Mouse (Mus musculus) right cerebral cortex, postnatal 14 days (tissue): ENCODE measurements around the gene Jak3.
"Not testable (repeated sequence)": the region's sequence is repeated elsewhere in the genome, so short reads cannot be mapped to it uniquely, and the experiment has no call there.

Experiments
- DNase-seq: peaks from one replicate; pipeline ENCODE4 v3.0.0; 2022

Jak3 gene

DNA sequence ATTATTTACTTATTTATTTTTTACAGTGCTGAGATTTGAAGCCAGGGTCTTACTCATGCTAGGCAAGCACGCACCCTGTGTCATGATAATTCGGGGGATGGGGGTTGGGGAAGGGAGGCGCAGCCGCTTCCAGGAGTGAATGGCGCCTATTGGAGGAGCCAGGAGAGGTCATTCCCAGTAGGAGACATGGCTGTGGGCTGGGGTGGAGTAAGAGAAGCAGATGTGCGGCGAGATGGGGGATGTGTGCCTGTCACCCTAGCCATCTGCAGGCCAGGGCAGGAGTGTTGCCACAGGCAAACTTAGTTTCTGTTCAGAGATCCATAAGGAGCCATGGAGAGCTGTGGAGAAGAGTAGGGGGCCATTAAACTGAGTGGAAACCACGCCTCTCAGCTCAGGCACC lies 11.5 kb downstream of the Jak3 start:
- no peak for DNase-seq

DNA sequence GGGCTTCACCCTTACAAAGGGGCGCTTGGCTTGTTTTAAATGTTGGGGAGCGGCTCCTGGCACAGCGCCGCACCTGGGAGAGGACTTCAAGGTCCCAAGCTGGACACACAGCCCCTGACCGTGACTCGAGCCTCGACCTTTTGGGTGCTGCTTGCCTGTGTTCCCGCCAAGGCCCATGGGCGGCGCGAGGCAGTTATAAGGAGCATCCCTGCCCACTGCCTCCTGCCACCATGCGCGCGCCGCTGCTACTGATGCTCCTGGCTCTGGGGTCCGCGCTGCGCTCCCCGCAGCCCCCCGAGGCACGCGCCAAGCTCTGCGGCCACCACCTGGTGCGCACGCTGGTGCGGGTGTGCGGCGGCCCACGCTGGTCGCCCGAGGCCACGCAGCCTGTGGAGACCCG lies 12.9 kb downstream of the Jak3 start, which contains the start of gene Insl3:
Insl3 (plus strand) TSS at position 187 of the 400 bp plus-strand sequence.
- DNase-seq: no peak

DNA sequence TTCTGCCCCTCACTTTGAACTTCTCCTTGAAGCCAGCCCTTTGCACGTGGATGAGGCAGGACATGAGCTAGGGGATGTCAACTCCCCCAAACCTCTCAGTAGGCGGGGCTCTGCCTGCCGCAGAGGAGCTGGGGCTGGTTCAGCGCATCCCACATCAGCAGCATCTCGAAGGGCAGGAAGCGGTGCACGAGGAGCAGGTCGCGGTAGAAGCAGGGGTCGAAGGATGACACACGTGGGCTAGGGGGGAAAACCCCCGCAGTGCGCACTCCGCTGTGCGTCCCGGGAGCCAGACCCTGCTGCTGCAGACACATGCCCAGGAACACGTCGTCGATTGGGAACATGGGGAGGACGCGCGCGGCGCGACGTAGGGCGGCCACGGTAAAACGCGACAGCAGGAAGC lies 16.4 kb downstream of the Jak3 start:
- no peak for DNase-seq

DNA sequence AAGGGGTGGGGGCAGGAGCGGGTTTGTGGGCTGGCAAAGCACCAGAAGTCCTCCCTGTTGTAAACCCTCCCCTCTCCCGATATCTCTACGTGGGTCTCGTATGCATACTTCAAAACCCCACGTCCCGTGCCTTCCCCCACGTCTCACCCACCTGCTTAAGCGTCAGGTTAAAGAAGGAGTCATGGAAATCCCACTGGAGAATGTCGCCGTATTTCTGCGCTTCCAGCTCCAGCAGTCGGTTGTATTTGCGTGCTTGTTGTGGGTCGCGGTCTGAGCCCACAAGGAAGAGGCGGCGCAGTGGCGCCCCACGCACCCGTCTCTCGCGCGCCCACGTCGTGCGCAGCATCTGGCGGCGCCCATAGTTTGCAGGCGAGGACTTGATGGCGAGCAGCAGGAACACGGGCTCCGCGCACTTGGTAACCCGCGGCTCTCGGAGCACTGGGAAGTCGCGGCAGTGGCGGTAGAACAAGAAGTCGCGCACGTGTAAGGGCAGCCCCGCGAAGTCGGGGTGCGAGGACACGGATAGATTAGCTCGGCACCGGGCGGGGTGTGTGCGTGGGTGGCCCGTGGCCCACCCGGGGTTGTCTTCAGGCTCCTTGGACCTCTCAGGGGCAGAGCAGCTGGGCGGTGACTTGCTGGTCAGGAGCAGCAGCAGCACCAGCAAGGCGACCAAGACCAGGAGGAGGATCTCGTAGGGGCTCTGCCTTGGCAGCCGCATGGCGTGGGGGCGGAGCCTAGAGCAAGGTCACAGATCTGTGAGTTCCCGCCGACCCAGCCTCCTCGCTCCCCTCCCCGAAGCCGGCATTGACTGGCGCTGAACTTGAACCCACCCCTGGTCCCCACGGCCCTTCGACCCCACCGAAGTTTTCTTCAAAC lies 17.3 kb downstream of the Jak3 start:
- no peak for DNase-seq

DNA sequence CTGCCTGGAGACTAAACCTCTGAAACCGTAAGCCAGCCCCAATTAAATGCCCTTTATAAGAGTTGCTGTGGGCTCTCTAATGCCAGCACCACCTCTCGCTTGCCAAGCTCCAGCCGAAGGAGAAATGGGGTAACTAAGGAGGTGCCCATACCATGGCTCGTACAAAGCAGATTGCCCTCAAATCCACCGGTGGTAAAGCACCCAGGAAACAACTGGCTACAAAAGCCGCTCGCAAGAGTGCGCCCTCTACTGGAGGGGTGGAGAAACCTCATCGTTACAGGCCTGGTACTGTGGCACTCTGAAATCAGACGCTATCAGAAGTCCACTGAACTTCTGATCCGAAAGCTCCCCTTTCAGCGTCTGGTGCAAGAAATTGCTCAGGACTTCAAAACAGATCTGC lies 19.4 kb downstream of the Jak3 start:
- DNase-seq: not testable (repeated sequence)

DNA sequence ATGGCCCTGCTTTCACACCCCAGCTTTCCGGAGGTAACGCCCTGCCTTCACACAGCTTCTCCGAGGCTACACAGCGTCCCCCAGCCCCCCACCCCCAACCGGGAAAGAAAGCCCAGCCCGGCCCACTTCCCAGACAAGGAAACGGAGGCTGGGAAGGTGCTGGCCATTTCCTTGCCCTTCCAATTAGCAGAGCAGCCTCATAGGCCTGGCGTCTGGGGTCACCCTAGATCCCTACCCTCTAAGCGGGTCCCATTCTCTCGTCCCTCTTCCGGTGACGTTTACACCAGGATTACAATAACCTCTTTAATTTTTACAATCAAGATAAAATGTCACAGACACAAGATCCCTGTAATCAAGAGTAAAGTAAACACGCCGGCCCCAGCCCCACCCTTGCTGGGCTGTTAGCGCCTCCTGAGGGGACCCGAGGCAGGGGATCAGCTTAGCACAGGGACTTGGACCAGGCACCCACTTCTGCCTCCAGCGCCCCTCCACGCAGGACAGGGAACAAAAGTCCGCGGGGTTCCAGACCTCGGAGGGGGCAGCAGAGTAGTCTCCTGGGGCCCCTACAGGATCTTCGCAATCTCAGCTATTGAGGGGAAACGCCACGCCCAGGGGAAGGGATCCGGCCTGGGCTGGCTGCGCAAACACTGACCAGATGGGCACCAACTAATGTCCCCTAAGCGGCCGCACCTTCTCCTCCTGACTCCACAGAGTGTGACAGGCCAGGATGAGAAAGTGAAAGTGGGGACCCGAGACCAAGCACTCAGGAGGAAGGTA lies 24.6 kb downstream of the Jak3 start:
- no peak for DNase-seq

DNA sequence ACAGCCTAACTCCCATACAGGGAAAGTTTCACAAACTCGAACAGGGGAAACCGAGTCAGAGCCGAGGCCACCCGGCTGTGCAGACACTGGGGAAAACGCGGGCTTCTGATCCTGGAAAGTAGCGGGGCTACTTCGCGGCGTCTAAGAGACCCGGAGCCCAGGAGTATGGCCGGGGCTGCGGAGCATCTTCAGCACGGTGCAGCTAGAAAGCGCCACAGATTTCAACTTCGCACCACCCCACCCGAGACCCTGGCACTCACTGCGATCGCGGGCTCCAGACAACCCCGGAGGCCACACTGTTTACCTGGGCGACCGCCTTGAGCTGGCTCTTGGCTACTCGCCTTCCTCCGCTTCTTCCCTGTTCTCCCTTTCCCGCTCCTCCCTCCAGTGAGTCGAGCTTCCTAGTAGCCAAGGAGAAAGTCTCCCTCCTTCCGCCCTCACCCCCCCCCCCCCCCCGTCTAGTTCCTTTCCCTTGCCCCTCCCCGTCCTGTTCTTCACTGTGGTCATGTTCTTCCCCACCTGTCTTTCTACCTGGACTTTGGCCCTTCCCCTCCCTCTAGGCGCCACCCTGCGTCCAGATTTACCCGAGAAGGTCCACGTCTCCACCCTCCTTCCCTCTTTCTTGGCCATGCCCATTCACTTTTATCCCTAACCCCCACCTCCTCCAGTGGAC lies 25.5 kb downstream of the Jak3 start, which contains the start of gene B3gnt3:
B3gnt3 (minus strand) TSS at position 376 of the 673 bp plus-strand sequence.
- no peak for DNase-seq

DNA sequence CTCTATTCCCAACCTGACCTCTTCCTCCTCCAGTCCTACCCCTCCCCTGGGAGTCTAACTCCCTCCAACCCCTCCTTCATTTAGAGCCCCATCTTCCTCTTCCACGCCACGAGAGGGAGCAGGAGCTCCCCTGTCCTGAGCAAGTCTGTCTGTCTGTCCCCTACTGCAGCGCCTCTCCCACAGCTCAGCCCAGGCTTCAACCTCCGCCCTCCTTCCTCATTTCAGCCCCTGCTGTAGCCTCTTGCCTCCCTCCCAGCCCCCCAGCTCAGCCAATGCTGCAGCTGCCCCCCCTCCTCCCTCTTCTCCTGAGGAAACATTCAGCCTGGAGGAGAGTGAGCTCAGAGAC lies 26.0 kb downstream of the Jak3 start:
- no peak for DNase-seq

DNA sequence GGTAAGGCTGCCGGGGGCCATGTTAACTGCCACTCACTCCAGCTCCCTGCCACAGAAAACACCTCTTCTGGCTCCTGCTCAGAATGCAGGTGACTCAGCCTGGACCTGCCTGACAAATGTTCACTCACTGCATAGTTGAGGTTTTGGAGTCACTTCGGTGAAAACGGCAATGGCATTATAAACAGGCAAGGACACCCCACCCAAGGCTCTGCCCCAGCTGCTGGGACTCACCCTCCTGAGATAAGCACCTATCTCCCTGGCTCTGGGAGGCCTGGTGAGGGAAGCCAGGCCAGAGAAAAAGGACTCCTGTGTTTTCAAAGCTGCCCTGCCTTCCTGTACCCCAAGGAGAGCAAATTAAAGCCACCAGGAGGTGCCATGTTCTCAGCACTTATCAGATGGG lies 26.8 kb downstream of the Jak3 start:
- no peak for DNase-seq

DNA sequence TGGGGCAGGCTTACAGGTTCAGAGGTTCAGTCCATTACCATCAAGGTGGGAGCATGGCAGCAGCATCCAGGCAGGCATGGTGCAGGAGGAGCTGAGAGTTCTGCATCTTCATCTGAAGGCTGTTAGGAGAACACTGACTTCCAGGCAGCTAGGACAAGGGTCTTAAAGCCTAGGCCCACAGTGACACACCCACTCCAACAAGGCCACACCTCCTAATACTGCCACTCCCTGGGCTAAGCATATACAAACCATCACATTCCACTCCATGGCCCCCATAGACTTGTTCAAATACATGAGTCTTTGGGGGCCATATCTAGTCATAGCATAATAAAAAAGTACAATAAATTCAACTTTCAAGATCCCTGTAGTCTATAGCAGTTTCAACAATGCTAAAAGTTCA lies 27.3 kb downstream of the Jak3 start:
- DNase-seq: not testable (repeated sequence)

DNA sequence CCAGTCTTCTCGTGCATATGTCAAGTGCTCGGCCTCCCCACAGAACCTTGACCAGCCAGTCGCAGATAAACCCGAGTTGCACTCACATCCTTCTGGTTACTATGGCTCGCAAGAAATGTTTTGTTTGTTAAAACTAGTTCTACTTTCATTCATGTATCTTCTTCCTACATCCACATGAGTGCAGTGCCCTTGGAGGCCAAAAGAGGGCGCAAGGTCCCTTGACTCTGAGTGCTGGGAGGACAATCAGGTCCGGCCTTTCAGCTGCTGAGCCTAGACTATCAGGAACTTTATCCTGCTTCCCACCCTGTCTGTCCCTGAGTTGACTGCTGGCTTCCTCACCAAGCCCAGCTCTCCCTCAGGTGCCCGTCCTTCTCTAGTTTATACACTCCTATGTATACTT lies 31.8 kb downstream of the Jak3 start:
- DNase-seq: peak; percentile 61

DNA sequence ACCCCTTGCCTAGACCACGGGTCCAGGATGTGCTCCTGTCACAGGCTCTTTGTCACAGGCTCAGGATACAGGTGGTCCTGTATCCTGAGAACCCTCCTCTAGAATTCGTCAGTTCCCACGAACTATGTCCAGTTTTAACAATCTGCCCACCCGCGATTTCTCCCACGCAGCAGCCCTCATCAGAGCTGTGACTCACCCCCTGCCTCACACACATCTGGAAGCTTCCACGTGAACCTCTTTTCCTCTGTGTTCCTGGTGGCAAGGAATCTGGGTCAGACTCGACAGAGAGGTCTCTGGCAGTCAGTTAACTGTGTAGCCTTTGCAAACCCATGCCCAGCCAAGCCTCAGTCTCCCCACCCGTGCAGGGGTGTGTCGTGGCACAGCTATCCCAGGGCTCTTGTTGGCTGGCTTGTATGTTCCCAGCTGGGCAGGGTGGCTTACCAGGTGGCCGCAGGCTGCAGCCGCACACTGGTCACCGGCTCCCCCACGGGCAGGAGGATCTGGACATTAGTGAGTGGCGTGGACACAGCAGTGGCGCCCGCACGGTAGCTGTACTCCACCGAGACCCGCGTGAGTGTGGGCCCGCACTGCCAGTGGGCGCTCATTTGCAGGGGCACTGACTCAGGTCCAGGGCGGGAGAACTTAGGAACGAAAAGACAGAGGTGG lies 33.2 kb downstream of the Jak3 start:
- DNase-seq: peak; percentile 14

DNA sequence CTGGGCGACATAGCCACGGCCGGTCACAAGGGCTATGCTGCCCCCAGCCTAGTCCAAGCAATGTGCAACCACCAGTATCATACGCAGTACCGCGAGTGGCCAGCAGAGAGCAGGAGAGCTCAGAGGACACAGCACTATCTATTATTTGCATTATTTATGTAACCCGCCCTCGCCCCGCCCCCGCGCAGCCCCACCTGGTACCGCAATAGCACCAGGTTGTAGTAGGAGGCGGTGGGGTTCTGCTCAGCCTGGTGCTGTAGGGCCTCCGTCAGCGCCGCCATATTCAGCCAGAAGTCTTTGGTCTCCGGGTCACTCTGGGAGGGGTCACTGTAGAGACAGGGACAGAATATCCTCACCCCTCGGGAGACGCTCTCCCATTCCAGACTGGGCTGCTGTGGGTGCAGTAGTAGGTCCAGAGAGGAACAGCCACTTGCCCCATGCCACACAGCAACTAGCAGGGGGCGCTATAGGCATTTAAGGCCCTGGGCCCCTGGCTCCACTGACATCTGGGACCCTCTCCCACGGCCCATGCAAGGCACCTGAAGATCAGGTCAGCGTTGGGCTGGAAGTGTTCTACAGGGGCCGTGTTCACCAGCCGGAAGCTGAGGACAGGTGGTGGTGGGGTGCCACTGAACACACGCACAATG lies 33.8 kb downstream of the Jak3 start:
- peak; percentile 92 for DNase-seq

DNA sequence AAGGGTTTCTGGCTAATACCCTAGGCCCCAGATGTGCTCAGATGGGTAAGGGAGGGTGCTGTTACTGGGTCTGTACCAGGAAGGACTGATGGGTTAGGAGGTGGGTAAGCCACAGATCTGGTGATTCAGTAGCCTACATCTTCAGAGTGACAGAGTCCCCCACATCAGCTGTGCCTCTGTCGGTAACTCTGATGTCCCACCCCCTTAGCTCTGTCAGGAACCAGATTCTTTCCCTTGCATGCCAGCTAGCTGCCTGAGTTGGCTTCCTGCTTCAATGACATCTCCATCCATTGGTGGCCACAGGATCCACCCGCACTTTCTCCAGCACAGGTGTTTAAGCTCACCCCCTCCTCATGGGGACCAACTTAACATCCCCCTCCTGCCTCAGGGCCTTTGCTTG lies 35.5 kb downstream of the Jak3 start:
- no peak for DNase-seq

DNA sequence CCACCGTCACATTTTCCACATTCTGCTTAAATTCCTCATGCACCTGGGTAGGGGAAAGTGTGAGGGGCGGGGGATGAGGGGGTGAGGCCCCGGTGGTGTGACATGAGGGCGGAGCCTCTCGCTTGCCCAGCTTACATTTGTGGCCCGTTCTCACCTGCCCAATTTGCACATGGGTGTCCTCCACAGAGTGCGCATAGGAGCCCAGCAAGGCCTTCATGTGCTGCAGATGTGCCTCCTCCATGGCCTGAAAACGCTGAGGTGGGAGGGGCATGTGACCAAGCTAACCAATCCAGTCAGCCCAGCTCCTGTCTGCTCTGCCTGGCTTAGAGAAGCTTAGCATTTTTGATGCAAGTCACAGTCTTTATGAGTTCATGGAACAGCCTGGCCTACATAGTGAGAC lies 39.4 kb downstream of the Jak3 start:
- DNase-seq: no peak

DNA sequence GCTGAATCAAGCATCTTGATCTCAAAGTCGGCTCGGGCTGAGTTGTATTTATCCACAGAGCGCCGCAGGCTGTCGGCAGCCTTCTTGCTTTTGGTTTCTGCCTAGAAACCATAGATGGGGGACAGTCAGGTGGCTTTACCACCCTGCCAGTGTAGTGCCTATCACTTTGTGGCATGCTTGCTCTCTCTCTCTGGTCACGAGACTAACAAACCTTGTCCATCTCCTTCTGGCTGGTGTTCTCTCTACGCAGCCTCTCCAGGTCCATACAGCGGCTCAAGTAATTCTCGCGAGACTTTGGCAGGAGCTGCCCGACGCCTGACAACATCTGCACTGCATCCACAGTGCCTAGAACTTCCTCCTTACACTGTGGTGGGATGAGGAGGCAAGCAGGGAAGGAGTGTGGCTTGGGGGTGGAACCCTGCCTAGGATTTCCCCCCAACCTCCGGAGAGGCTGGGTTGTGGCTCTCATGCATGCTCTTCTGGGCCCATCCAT lies 40.5 kb downstream of the Jak3 start:
- DNase-seq: no peak

DNA sequence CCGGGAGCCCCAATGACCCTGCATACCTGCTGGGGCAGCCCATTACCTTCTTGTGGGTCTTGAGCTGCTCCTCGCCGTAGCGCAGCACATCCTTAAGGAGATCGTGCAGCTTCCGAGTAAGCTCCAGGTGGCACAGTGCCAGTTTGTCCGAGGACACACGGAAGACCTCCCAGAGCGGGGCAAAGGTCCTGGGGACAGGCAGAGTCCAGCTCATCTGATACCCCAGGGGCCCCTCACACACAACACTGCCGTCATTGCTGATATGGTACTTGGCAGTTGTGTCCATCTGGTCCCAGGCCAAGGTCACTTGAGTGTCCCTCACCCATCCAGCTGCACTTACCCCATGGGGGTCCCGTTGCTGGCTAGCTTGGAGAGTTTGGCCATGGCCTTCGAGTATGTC lies 41.0 kb downstream of the Jak3 start:
- DNase-seq: no peak

DNA sequence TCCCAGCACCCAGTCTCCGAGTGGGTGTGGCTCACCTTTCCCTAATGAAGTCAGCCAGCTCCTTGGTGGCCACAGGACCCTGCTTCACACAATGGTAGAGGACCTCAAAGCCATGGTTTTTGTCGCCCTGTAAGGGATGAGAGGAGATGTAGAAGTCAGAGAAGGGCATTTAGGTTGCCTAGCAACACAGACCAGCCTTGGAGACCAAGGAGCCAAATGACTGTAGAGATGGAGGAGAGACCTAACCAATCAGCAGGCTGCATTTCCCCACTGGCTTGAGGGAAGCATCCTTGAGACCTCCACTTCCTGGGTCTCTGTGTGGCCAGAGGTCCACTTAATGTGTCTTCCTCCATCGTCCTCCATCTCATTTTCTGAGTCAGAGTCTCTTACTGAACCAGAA lies 42.2 kb downstream of the Jak3 start:
- no peak for DNase-seq

DNA sequence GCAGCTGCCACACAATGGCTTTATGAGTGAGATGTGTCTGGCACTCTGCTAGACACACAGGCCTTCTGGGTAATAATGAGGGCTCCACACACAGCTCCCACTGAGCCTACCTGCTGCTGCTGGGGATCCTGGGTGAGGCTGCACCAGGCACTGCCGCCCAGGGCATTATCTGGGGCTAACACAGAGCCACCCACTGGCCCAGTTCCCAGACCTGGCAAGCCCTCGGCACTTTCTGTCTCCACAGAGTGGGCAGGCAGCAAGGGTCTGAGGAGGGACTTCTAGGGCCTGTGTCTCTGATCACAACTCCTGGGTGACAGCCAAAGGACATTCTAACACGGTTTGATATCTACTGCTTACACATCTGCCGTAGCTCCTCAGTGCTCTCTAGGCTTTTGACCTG lies 43.1 kb downstream of the Jak3 start:
- peak; percentile 61 for DNase-seq

DNA sequence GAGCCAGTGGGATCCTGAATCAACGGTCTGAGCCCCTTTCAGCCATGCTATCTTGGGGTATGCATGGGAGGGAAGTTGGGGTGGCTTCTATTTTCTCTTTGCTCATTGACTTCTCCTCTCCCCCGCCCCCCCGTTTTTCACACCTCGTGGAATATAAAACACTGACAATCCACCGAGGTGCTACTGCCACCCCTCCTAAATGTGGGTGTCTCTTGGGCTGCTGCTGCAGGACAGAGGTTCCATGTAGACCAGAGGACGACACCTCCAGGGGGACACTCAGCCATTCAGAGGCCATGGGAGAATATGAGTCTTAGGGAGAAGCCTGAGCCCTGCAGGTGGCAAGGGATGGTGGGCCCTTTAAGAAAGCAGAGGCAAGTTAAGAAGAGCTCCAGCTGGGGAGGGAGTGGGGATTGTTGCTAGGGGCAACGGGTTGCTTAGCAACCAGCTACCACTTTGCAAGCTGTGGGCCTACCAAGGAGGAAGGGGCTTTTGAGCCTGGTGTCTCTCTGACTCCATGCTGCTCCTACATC lies 43.9 kb downstream of the Jak3 start:
- peak; percentile 81 for DNase-seq

DNA sequence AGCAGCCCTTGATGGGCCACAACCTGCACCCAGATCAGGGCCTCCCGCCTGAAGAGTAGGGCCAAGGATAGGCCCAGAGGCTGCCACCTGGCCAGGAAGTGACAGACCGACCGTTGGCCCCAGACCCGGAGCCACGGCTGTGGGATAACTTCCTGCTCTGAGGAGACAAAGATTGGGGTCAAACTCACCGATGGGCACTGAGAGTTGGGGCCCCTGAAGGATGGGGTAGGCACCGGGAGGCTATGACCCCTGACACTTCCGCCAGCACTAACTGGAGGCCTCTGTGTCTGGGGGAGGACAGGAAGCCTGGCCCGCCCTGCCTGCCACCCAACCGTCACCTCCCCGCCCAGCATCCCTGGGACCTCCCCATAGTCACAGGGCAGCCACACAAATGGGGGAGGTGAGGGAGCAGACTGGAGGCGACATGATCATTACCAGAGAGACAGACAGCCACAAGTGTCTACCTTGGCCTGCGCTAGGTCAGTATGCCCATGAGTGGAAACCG lies 47.0 kb downstream of the Jak3 start:
- no peak for DNase-seq

DNA sequence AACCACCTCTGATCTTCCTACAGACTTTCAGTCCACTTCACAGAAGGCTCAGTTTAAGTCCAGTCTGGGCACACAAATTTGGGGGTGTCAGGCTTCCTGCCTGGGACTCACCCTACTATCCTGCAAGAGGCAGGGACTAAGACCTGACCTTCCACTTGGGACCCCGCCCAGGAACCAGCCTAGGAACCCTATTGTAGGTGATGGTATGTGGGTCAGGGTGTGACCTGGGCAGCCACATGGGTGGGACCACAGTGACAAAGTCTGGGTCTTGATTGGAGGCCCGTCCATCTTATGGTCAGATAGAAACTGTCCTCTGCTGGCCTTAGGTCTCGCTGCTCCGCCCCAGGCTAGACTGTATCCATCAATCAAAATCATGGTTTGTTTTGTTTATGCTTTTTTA lies 48.3 kb downstream of the Jak3 start:
- DNase-seq: no peak
